Mouse (Mus musculus): Measurements from ENCODE around the gene Fmn2.

- TF ChIP-seq POLR2A (IDR thresholded peaks at IDR 0.05; ENCODE audit: borderline replicate concordance, insufficient read depth, low read length) (no peak), CTCF (IDR thresholded peaks at IDR 0.05; ENCODE audit: borderline replicate concordance, insufficient read depth, low read depth, low read length) (no peak)
These were observed 264.1 kb downstream of the Fmn2 start for GRCm38 (mm10) chr1:174765757-174766156.
